Comparison of ENCODE assay signal across 27 mouse cellular contexts in the genomic region with DNA sequence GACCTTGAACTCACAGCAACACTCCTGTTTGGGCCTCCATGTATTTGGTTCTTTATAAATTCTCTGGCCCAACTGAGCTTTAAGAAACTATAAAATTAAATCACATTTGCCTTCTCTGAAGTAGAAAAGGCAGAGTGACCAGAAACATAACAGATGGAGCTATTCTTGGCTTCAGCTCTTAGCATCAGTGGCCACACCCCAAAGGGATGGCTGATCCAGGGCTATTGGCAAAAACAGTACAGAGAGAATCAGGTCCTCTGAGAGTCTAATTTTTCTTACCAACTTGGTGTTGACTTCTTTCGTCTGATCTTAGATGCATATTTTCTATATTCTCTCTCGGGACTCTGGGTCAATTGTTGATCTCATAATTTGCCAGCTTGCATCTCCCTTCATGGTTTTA.
A peak's percentile ranks its signal among the peaks of the same experiment; 100 is the strongest.
DNase-seq lines count a peak whose midpoint lies in the region; ATAC-seq and TF ChIP-seq lines count a peak whose summit lies in the region.
"Had no signal": no experiment of that assay in that cellular context is flagged by ENCODE, and none has a peak within 500 bp of the region (broad histone marks: within the 10 kb centered on the region; RNA-seq: fewer than 3 reads in every experiment).

No protein-coding gene starts in this region.

- ATAC-seq in heart, embryonic 12.5 days (ENCODE audit: insufficient number of reproducible peaks, low FRiP score), result no peak
- ATAC-seq: activated CD4-positive, CD25-positive, alpha-beta regulatory T cell, adult 4 months; forebrain, postnatal 0 days; inflammation-experienced regulatory T-cells, adult 6 months; liver, embryonic 12.5 days; liver, postnatal 0 days; midbrain, embryonic 16.5 days had no signal

- H3K27ac ChIP-seq in heart, embryonic 12.5 days (ENCODE audit: poor library complexity, severe bottlenecking), result no peak overlapping the region
- H3K27ac ChIP-seq in testis, adult 2 months (ENCODE audit: control insufficient read depth, insufficient read depth, low read depth, low read length), result 0 out of 2 replicates have a peak overlapping the region, but pooled peaks have one; percentile 24
- H3K27ac ChIP-seq: embryonic facial prominence, embryonic 10.5 days; embryonic facial prominence, embryonic 15.5 days; forebrain, embryonic 12.5 days; hindbrain, embryonic 10.5 days; hindbrain, embryonic 15.5 days; liver, embryonic 12.5 days; midbrain, embryonic 10.5 days; stomach, postnatal 0 days had no signal

- no peaks in the 10 kb centered on the region for H3K27me3 ChIP-seq in heart, embryonic 12.5 days (replicated peaks)
- H3K27me3 ChIP-seq in testis, adult 2 months (ENCODE audit: control insufficient read depth, insufficient read depth, low read length), result no peaks in the 10 kb centered on the region
- H3K27me3 ChIP-seq: CH12.LX; embryonic facial prominence, embryonic 15.5 days; forebrain, embryonic 12.5 days; hindbrain, embryonic 15.5 days; liver, embryonic 12.5 days had no signal

- peak; percentile 60 for DNase-seq in gastrocnemius, adult 18-20 months (ENCODE audit: low spot score)
- no peak for DNase-seq in gastrocnemius, postnatal 4 days (ENCODE audit: low spot score in 2 of 2)
- peak; percentile 24 to 35 for DNase-seq in heart, adult 9 months (ENCODE audit: low spot score in 2 of 2)
- DNase-seq in testis, postnatal 14 days (ENCODE audit: low spot score), result no peak
- DNase-seq in kidney, postnatal 25 days, result no peak
- DNase-seq: adrenal gland, adult 8-10 months; cerebellum, adult 8-10 months; cerebellum, postnatal 25 days; forebrain, postnatal 0 days; kidney, adult 11 months; liver, postnatal 0 days; right cerebral cortex, adult 18-20 months; thymus, postnatal 4 days had no signal

- no peak for TF ChIP-seq POLR2A in testis, adult 2 months (IDR thresholded peaks at IDR 0.05; ENCODE audit: control insufficient read depth, low read depth, low read length)

- H3K4me1 ChIP-seq in heart, embryonic 12.5 days (replicated peaks), result no peaks in the 10 kb centered on the region
- no peaks in the 10 kb centered on the region for H3K4me1 ChIP-seq in testis, adult 2 months (ENCODE audit: control insufficient read depth, insufficient read depth, low read length)
- H3K4me1 ChIP-seq: embryonic facial prominence, embryonic 10.5 days; embryonic facial prominence, embryonic 15.5 days; forebrain, embryonic 12.5 days; hindbrain, embryonic 10.5 days; liver, embryonic 12.5 days; midbrain, embryonic 10.5 days had no signal

- H3K9me3 ChIP-seq in heart, embryonic 12.5 days (replicated peaks), result peaks cover 2% of the 10 kb centered on the region; the same call in 1 of the 2 replicates
- H3K9me3 ChIP-seq: embryonic facial prominence, embryonic 10.5 days; embryonic facial prominence, embryonic 15.5 days; forebrain, embryonic 12.5 days; hindbrain, embryonic 10.5 days; hindbrain, embryonic 15.5 days; liver, embryonic 12.5 days; midbrain, embryonic 10.5 days had no signal

- WGBS in heart, embryonic 12.5 days, result 78% methylated on average over 2 of the region's 2 CpGs

- H3K9ac ChIP-seq in heart, embryonic 12.5 days, result no peak overlapping the region
- H3K9ac ChIP-seq: embryonic facial prominence, embryonic 15.5 days; forebrain, embryonic 12.5 days; forebrain, postnatal 0 days; hindbrain, embryonic 15.5 days; liver, embryonic 12.5 days; liver, postnatal 0 days had no signal

- H3K4me3 ChIP-seq in heart, embryonic 12.5 days, result no peak overlapping the region
- H3K4me3 ChIP-seq in testis, adult 2 months (ENCODE audit: control insufficient read depth, low read depth, low read length), result no peak overlapping the region
- H3K4me3 ChIP-seq: embryonic facial prominence, embryonic 10.5 days; embryonic facial prominence, embryonic 15.5 days; forebrain, embryonic 12.5 days; hindbrain, embryonic 10.5 days; hindbrain, embryonic 15.5 days; liver, embryonic 12.5 days; midbrain, embryonic 10.5 days had no signal

- H3K4me2 ChIP-seq in heart, embryonic 12.5 days, result no peak overlapping the region
- H3K4me2 ChIP-seq: embryonic facial prominence, embryonic 15.5 days; forebrain, embryonic 12.5 days; hindbrain, embryonic 15.5 days; liver, embryonic 12.5 days had no signal

- no peak for TF ChIP-seq CTCF in testis, adult 2 months (IDR thresholded peaks at IDR 0.05; ENCODE audit: control insufficient read depth, insufficient read depth, insufficient replicate concordance, low read depth, low read length)

- H3K36me3 ChIP-seq in heart, embryonic 12.5 days, result no peaks in the 10 kb centered on the region
- no peaks in the 10 kb centered on the region for H3K36me3 ChIP-seq in testis, adult 2 months (ENCODE audit: control insufficient read depth, insufficient read depth, low read length)
- H3K36me3 ChIP-seq: embryonic facial prominence, embryonic 10.5 days; embryonic facial prominence, embryonic 15.5 days; forebrain, embryonic 12.5 days; hindbrain, embryonic 10.5 days; hindbrain, embryonic 15.5 days; liver, embryonic 12.5 days; midbrain, embryonic 10.5 days had no signal

Comparison
In these comparisons a context has a peak if more than half of its experiments do, and no peak if none do; other contexts are left out.
1. DNase-seq: peak in gastrocnemius, adult 18-20 months (single experiment) and heart, adult 9 months (2 of 2); none in gastrocnemius, postnatal 4 days (0 of 2), testis, postnatal 14 days (single experiment) and kidney, postnatal 25 days (0 of 2).